Mouse (Mus musculus): ENCODE results near the gene Melk. TPM values are rescaled to one million over a fixed set of nuclear protein-coding genes. Genes with fewer than 3 reads are reported as not detected.
A peak's percentile ranks its signal among the peaks of the same experiment; 100 is the strongest.

Melk gene
- total RNA-seq (2021): not detected
- long read RNA-seq, experiment 1: 0 reads
- long read RNA-seq, experiment 2: 0 reads

- TF ChIP-seq CTCF (IDR thresholded peaks at IDR 0.05): no peak
- peak; percentile 87 for DNase-seq
- intact Hi-C loops (cut with DNase I): no loop called here
- H3K4me3 ChIP-seq: peak within 1 kb of the TSS; percentile 89
- no peak within 1 kb of the TSS for H3K27ac ChIP-seq
These were observed at the start of gene Melk for GRCm38 (mm10) chr4:44300781-44301750. Gene Melk, plus strand, starts transcription at chr4:44300876.

- intact Hi-C loops (cut with DNase I): no loop called here
- H3K4me3 ChIP-seq: no peak overlapping the region
- no peak overlapping the region for H3K27ac ChIP-seq
- DNase-seq: no peak
- no peak for TF ChIP-seq CTCF (IDR thresholded peaks at IDR 0.05)
These were observed 49.2 kb upstream of the Melk start for GRCm38 (mm10) chr4:44251521-44251920.

GRCm38 (mm10) chr4:44251966-44252916, 48.4 kb upstream of the Melk start:
- H3K27ac ChIP-seq: no peak overlapping the region
- intact Hi-C loops (cut with DNase I): no loop called here
- no peak overlapping the region for H3K4me3 ChIP-seq
- no peak for TF ChIP-seq CTCF (IDR thresholded peaks at IDR 0.05)
- no peak for DNase-seq

DNA sequence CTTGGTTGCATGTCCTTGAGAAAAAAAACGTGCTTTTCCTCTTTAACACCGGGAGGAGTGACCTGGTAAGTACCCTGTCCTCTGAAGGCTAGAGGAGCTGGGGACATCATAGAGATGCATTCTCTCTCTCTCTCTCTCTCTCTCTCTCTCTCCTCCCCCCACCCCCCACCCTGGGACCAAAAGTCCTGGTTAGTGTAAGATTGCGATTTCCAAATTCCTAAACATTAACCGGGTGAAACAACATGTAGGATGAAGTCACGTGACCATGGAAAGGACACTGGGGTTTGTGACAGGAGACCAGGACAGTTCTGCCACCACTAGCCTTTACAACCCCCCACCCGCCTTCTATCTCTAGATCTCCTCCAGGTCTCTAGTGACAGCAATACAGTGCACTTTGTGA, 47.5 kb upstream of the Melk start:
- TF ChIP-seq CTCF (IDR thresholded peaks at IDR 0.05): no peak
- no peak for DNase-seq
- no peak overlapping the region for H3K4me3 ChIP-seq
- intact Hi-C loops (cut with DNase I): no loop called here
- H3K27ac ChIP-seq: no peak overlapping the region

DNA sequence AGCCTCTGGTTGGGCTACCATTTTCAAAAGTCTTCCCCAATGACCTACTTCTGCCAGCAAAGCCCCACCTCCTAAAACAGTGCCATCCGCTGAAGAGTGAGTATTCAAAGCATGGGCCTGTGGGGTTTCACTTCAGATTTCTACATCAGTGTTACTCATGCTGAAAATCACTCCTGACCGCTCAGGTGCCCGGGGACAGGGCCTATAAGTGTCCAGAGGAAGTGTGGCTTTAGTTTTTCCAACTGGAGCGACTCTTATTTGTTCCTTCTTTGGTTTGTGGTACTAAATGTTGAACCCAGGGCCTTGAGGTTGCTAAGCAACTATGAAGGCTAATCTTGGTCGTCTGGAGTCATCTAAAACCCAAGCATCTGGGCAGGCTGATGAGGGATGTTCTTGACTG, 46.1 kb upstream of the Melk start:
- no peak for DNase-seq
- intact Hi-C loops (cut with DNase I): no loop called here
- no peak for TF ChIP-seq CTCF (IDR thresholded peaks at IDR 0.05)

GRCm38 (mm10) chr4:44259126-44259525, 41.5 kb upstream of the Melk start:
- Histone ChIP-seq H3K27ac (no peak overlapping the region), H3K4me3 (no peak overlapping the region)
- intact Hi-C loops (cut with DNase I): no loop called here
- TF ChIP-seq CTCF (IDR thresholded peaks at IDR 0.05): no peak
- no peak for DNase-seq

More for the DNA sequence above, 46.1 kb upstream of the Melk start:
- no peak overlapping the region for H3K27ac ChIP-seq
- H3K4me3 ChIP-seq: no peak overlapping the region

DNA sequence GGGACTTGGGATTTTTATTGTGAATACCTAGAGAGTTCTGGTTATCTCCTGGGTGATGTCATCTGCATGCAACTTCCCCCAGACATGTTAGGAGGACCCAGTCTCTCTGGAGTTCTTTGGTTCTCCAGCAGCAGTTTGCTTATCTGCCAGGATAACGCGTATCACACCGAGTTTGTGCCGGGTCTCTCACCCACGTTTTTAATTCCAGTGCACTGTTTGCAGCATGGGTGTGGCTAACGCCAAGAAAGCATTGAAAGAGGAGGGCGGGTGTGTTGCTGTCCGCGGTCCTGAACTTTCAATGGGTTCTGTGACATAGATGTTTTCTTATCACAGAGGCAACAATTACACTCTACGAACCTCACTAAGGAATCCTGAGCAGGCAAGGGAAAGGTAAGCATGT, 40.4 kb upstream of the Melk start:
- intact Hi-C loops (cut with DNase I): no loop called here
- TF ChIP-seq CTCF (IDR thresholded peaks at IDR 0.05): no peak
- peak; percentile 30 for DNase-seq
- no peak overlapping the region for H3K27ac ChIP-seq
- H3K4me3 ChIP-seq: no peak overlapping the region

DNA sequence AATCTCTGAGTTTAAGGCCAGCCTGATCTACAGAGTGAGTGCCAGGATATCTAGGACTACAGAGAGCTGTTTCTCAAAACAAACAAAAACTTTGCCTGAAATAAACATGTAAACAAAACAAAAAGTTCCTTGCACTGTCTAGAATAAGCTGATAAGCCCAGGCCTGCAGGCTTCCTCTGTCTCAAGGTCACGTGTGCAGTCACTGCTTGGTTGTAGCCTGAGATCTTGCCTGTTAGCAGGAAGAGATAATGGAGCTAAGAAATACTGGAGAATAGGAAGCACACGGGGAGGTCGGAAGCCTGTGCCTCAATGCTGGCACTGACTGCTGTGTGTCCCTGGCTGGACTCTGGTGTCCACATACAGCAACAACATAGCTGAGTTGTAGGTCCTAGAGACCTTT, 35.2 kb upstream of the Melk start:
- intact Hi-C loops (cut with DNase I): no loop called here
- no peak overlapping the region for H3K27ac ChIP-seq
- no peak for TF ChIP-seq CTCF (IDR thresholded peaks at IDR 0.05)
- no peak for DNase-seq
- no peak overlapping the region for H3K4me3 ChIP-seq

DNA sequence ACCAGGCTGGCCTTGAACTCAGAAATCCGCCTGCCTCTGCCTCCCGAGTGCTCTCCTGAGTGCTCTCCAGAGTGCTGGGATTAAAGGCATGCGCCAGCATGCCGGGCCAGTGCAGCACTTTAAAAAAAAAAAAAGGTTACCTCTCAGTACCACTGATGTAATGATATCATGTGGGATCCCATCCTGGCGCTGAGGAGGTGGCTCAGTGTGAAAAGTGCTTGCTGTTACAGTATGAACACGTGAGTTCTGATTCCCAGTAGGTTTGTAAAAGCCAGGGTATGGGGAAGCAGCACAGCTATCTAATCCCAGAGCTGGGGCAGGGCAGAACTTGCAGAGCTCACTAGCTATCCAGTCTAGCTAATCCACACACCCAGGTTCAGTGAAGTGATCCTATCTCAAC, 33.2 kb upstream of the Melk start:
- no peak overlapping the region for H3K27ac ChIP-seq

DNA sequence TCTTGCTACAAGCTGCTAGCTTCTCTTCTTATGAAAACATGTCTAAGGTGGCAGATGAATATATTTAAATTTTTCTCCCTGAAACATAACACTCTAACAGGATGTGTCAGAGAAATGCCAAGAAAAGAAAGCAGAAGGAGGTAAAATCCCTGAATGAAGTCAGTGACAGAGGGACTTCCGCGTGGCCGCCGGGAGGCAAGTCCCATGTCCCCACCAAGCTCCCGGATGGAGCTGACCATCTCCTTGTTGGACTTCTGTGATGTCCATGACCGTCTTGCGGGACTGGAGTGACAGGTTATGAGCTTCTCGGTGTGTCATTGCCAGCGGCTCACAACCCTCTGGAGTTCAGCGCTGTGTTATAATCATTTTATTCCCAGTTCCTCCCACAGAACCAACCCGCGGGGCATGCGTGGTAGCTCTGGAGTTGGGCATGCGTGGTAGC, 31.3 kb upstream of the Melk start:
- TF ChIP-seq CTCF (IDR thresholded peaks at IDR 0.05): no peak
- intact Hi-C loops (cut with DNase I): no loop called here
- Histone ChIP-seq H3K4me3 (no peak overlapping the region), H3K27ac (no peak overlapping the region)
- no peak for DNase-seq

More for the DNA sequence above, 33.2 kb upstream of the Melk start:
- no peak for DNase-seq
- H3K4me3 ChIP-seq: no peak overlapping the region
- no peak for TF ChIP-seq CTCF (IDR thresholded peaks at IDR 0.05)
- intact Hi-C loops (cut with DNase I): no loop called here

DNA sequence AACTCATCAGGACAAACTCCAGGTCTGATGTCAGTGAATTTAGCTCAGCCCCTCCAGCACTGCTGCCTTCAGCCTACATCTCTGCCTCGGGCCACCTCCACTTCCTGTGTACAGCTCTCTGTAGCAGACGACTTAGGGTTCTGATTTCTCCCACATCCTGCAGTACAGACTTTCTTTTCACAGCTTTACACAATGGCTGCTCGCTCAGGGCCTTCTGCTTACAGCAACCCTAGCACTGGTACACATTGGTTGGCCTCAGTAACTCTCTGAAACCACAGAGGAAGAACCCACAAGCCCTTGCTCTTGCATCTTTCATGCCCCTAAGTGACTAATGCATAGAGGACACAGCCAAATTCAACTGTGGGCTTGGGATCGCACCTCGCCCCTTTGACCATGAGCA, 29.5 kb upstream of the Melk start:
- no peak for DNase-seq
- no peak for TF ChIP-seq CTCF (IDR thresholded peaks at IDR 0.05)
- H3K4me3 ChIP-seq: no peak overlapping the region
- H3K27ac ChIP-seq: no peak overlapping the region
- intact Hi-C loops (cut with DNase I): no loop called here

DNA sequence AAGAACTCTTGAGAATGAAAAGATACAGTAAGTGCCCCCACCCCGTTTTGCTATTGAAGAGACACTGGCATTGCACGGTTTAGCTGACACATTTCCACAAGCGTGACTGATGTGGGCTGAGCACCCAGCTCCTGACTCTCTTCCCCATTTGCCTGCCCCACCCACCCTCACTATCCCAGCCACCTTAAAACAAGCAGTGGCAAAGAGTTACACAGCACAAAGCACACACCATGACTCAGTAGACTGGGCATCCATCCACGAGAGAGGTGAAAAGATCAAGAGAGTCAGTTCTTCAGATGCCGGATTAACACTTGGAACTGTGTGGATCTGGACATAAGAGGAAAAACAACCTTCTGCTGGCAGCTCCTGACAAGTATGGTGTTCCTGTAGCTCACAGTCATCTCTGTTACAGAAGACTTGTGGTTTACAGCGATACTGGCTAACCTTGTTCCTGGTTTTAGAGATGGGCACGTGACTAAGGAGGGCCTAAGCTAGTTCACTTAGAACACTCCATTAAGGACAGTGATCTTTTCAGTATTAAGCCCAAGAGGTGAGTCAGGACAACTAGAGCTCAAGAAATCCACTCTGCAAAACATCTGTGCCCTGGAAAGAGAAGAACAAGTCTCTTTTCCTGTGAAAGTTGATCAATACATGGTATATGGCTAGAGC, 18.9 kb upstream of the Melk start:
- H3K4me3 ChIP-seq: no peak overlapping the region
- no peak for TF ChIP-seq CTCF (IDR thresholded peaks at IDR 0.05)
- intact Hi-C loops (cut with DNase I): no loop called here
- no peak overlapping the region for H3K27ac ChIP-seq
- DNase-seq: no peak

Measured in gastrocnemius, adult 2 months (tissue).